Mouse (Mus musculus): ENCODE data around the gene Cfap52.

Cfap52 gene

DNA sequence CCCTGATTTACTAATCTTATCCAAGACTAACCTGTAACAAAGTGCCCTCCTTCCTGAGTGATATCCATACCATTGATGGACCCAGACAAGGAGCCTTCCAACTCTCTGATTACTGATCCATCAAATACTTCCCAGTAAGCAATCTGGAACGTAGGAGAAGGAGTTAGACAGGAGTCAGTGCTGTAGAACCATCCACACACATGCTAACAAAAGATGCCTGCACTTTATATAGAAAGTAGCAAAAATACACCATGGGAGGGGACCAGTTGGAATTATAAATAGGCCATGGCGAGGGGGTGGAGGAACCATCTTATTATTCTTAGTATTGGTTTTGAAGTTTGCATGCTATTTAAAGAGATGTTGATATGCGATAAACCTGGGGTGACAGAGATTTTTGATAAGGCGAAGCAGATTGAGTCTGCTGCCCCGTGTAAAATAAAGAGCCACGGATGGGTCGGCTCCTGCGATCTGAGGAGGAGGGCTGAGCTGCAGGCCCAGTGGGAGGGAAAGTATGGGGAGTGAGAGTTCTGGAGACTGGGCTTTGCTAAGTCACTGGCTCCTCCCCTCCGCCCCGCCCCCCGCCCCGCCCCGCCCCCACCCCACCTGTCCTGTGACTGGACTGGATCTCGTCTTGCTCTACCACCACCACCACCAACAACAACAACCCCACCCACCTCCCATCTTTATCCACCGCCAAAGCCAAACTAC, 38.9 kb downstream of the Cfap52 start:
- CTCF ChIA-PET: no interaction called here

DNA sequence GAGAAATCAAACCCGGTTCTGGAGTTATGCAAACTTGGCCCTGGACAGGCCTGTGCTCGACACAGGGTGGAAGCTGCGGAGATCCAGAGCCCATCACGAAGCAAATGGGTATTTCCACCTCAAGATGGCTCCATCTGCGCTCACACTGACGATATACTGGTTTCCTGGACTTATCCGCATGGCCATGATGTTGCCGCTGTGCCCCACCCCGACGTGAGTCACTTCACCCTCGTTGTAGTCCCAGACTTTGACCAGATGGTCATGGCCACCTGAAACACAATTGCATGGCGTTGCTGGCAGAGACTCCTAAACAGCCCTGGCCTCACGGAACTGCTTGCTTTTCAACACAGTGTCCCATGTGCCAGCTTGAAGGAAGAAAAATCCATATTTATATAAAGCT, 40.5 kb downstream of the Cfap52 start:
- CTCF ChIA-PET: no interaction called here

GRCm38 (mm10) chr11:67923720-67924119, 41.7 kb downstream of the Cfap52 start:
- CTCF ChIA-PET: no interaction called here

GRCm38 (mm10) chr11:67922755-67923125, 42.7 kb downstream of the Cfap52 start:
- CTCF ChIA-PET: no interaction called here

- CTCF ChIA-PET: no interaction called here
Measured at GRCm38 (mm10) chr11:67921827-67922754, 43.4 kb downstream of the Cfap52 start, which contains the start of gene Usp43. Gene Usp43 (minus strand): TSS chr11:67922153.

DNA sequence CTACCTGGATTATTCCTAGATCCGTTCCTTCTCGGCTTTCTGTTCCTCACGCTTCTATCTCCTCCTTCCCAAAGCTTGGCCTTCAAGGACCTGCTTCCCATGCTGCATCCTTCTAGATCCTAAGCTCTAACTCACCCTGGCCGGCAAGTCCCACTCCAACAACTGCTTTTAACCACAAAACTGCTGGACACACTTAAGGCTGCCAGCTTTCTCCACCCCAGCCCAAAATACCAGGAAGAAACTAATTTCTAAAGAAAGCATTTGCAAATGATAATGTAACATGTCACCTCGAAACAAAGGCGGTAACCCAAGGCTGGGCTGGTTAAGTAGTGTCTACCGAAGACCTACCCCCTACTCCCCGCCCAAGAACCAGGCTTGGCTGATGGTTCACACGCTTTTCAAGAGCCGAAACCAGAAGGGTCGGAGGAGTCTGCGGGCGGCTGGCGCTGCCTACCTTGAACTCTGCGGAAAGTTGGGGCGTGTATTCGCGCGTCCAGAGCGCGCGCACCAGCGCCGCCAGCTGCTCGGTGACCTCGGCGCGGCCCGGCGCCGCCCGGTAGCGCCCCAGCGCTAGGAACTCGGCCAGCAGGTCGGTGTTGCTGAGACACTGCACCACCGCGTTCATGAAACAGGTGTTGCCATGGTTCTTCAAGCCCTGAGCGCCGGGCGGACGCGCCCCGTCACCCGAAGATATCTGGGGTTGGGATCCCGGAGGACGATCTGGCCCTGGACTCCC, 44.2 kb downstream of the Cfap52 start:
- CTCF ChIA-PET: no interaction called here

DNA sequence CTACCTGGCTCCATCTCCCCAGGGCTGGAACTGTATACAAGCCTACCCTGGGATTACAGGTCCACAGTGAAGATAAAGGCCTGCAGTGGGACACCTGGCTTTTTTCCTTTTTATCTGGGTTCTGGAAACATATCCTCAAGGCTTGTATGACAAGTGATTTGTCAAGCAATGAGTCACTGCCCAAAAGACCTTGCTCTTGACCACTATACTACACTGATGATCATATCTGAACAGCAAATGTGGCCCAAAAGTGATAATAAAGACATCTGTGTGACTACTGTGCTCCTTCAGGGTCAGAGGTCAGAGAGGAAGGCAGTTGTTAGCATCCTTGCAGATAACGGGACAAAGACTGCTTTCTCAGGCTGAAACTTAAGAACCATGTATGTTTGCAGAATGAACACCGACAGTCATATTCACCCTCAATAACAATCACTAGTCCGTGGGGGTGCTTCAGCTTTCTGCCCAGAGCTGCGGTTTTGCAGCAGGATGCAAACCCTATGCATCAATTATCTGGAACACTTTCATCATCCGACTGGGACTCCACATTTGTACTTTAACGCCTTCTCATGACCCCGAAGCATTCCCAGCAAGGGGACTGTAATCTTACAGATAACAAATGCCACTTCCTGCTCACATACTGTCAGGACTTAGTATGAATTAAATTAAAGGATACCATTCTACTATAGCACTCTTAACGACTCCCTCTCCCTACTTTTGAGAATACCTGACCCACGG, 45.1 kb downstream of the Cfap52 start:
- CTCF ChIA-PET: no interaction called here

- CTCF ChIA-PET: no interaction called here
Measured at GRCm38 (mm10) chr11:67919593-67919992, 45.9 kb downstream of the Cfap52 start.

- CTCF ChIA-PET: no interaction called here
Measured at GRCm38 (mm10) chr11:67917126-67917525, 48.3 kb downstream of the Cfap52 start.

DNA sequence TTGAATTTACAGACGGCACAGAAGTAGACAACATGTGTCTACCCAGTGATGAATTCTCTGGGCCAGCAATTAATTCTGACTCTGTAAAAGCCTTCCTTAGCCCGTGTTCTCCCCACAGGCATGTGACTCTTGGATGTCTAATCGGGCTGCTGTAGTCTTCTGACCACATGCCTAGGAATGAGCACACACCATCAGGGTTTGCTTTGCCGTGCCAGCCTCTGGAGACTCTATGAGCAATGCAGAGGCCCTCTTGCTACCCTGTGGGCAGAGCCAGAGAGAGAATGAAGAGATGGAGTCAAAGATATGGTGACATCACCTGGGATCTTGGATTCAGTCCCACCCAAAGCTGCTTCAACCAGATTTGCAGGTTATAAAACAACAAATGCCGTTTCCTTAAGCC, 54.4 kb downstream of the Cfap52 start:
- CTCF ChIA-PET: no interaction called here

GRCm38 (mm10) chr11:67903756-67904155, 61.7 kb downstream of the Cfap52 start:
- CTCF ChIA-PET: no interaction called here

GRCm38 (mm10) chr11:67897064-67897560, 68.3 kb downstream of the Cfap52 start:
- CTCF ChIA-PET: no interaction called here

DNA sequence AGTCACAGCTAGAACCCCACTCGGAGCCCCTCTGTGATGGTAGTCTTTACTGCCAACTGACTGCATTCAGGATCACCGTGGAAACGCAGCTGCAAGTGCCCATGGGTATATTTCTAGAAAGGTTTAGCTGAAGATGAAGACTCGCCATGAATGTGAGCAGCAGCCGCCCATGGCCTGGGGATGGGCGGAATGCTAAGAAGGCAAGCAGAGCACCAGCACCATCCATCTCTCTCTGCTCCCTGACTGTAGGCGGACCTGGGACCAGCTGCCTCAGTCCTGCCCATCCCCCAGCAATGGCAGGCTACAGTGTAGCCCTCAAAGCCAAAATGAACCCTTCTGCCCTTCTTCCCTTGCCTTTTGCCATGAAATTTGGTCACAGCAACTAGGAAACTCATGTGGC, 69.8 kb downstream of the Cfap52 start:
- CTCF ChIA-PET: no interaction called here

- CTCF ChIA-PET: no interaction called here
Measured at GRCm38 (mm10) chr11:67888521-67888920, 76.9 kb downstream of the Cfap52 start.

GRCm38 (mm10) chr11:67885921-67886320, 79.5 kb downstream of the Cfap52 start:
- CTCF ChIA-PET: no interaction called here

Measured in spleen, embryonic (tissue).